Mouse (Mus musculus) ES-Bruce4 (cell line): ENCODE measurements around the gene Gm49368. TPM values are rescaled to one million over a fixed set of nuclear protein-coding genes. Genes with fewer than 3 reads are reported as not detected.

ENCODE experiments used
- H3K27ac ChIP-seq: 2 replicates; pipeline ENCODE4 v1.5.1; 2012; ENCODE audit warnings: low read length, inconsistent platforms; ENCODE audit not compliant: insufficient read depth
- H3K27me3 ChIP-seq: 2 replicates; pipeline ENCODE4 v1.6.1; 2012; ENCODE audit warnings: mild to moderate bottlenecking, low read length, inconsistent platforms; ENCODE audit not compliant: control insufficient read depth, poor library complexity, insufficient read depth, severe bottlenecking
- H3K36me3 ChIP-seq: 2 replicates; pipeline ENCODE4 v1.6.1; 2012; ENCODE audit warnings: inconsistent platforms, mild to moderate bottlenecking, low read length, moderate library complexity; ENCODE audit not compliant: control insufficient read depth, poor library complexity, insufficient read depth, severe bottlenecking
- H3K4me1 ChIP-seq: one replicate; pipeline ENCODE4 v1.8.1; 2011; ENCODE audit warnings: low read length; ENCODE audit not compliant: control insufficient read depth, insufficient read depth
- H3K4me3 ChIP-seq: 2 replicates; pipeline ENCODE4 v1.5.1; 2011; ENCODE audit warnings: low read depth, mild to moderate bottlenecking, low read length
- H3K9ac ChIP-seq: 2 replicates; pipeline ENCODE4 v1.6.1; 2012; ENCODE audit warnings: low read depth, mild to moderate bottlenecking, inconsistent platforms; ENCODE audit not compliant: poor library complexity, severe bottlenecking
- H3K9me3 ChIP-seq: replicated peaks from 2 replicates; pipeline ENCODE4 v1.6.1; 2012; ENCODE audit warnings: mild to moderate bottlenecking, low read length, inconsistent platforms; ENCODE audit not compliant: control insufficient read depth, poor library complexity, insufficient read depth, severe bottlenecking
- CTCF ChIP-seq: IDR thresholded peaks from one replicate; pipeline ENCODE4 v1.8.1; 2011; ENCODE audit warnings: low read depth, low read length
- EP300 ChIP-seq: IDR thresholded peaks from 2 replicates; pipeline ENCODE4 v1.6.1; 2011; ENCODE audit warnings: low read depth, low read length; ENCODE audit not compliant: insufficient read depth
- POLR2A ChIP-seq: IDR thresholded peaks from one replicate; pipeline ENCODE4 v1.8.1; 2011; ENCODE audit warnings: low read length; ENCODE audit not compliant: insufficient read depth
- polyA plus RNA-seq: library from polyadenylated mRNA; stranded (reverse); fragments of >200 nt; gene quantifications from 2 replicates; pipeline ENCODE4 v1.2.4, GENCODE M21; 2011; ENCODE audit warnings: low read depth; ENCODE audit not compliant: missing spikeins, insufficient read depth, insufficient read length

Gene Gm49368
- polyA plus RNA-seq, 1 experiment: not detected

DNA sequence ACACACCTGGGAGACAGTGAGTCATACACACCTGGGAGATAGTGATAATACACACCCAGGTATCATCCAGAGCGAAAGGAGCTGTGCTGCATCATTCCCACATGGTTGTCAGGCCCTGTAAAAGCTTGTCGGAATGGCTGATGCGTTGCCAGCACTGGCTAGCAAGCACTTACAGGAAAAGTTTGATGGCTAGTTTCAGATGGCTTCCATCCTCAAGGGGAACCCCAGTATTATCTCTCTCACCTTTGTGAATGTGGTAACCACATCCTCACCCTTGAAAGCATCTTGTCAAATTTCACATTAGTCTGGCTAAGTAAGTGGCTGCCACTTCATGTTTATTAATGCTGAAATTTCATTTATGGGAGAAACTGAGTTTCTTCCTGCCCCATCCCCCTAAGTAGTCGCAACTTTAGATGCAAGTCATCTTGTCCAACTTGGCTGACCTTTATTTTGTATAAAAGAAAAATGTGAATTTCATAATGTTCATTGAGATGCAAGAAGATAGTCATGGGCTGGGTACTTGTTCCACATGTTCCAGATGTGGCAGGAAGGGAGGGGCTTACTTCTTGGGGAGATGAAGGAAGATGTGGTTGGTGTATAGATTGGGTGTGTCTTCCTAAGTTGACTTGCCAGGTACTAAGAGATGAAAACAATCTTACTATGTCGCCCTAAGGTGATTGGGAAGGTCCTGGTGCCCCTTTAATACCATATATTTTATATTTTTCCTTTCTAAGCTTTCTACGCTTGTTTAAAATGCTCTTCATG lies 57.4 kb downstream of the Gm49368 start:
- H3K36me3 ChIP-seq: no peaks in the 10 kb centered on the region

DNA sequence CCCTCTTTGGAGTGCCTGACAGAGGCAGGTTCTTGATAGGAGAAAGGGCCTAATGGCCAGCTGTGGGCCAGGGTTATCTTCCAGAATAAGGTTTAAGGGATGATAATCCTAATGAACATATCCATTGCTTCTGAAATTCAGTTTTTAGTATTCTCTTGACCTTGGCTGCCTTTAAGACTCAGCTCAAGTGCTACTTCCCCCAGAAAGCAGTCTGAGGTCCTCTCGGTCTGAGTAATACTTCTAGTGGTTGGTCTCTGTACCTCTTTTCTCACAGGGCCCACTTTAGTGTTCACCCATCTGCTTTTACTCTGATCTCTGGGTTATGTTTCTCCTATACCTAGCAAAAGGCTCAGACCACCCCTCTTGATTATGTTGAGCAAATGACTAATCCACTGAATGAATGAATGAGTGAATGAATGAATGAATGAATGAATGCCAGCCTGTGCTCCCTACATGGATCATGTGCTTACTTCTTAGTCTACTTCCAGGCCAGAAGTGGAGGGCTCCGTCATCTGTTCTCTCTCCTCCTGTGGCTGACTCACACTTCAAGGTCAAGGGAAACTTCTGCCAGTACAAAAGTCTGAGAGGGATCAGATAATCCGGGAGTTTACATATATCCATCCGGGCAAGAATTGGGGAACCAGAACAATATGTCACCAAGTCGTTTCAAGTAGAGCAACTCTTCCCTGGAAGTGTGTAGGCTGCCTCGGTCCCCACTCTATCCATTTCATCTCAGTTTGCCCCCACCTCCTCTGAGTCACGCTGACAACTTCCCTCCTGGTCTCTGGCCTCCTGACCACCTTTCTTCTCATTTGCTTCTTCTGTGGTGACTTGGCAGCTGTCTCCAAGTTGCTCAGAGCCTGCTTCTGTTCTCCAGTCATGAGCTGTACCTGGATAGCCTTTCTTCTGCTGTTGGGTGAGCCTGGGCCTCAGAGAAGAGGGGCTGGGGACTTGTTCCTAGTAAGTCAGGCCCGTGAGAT lies 66.5 kb downstream of the Gm49368 start, which contains the start of gene Itgax:
TSS of gene Itgax (plus strand) at position 807 of the 980 bp plus-strand sequence.
- Histone ChIP-seq H3K4me1 (no peaks in the 10 kb centered on the region), H3K36me3 (no peaks in the 10 kb centered on the region), H3K9ac (no peak within 1 kb of the TSS), H3K9me3 (no peaks in the 10 kb centered on the region), H3K4me3 (no peak within 1 kb of the TSS), H3K27ac (no peak within 1 kb of the TSS), H3K27me3 (no peaks in the 10 kb centered on the region)
- no peak for TF ChIP-seq EP300
- TF ChIP-seq CTCF: no peak

More for the DNA sequence above, 57.4 kb downstream of the Gm49368 start:
- Histone ChIP-seq H3K27ac (no peak overlapping the region), H3K9me3 (no peaks in the 10 kb centered on the region), H3K9ac (no peak overlapping the region), H3K27me3 (no peaks in the 10 kb centered on the region), H3K4me3 (no peak overlapping the region), H3K4me1 (no peaks in the 10 kb centered on the region)
- TF ChIP-seq EP300 (no peak), POLR2A (no peak), CTCF (no peak)

DNA sequence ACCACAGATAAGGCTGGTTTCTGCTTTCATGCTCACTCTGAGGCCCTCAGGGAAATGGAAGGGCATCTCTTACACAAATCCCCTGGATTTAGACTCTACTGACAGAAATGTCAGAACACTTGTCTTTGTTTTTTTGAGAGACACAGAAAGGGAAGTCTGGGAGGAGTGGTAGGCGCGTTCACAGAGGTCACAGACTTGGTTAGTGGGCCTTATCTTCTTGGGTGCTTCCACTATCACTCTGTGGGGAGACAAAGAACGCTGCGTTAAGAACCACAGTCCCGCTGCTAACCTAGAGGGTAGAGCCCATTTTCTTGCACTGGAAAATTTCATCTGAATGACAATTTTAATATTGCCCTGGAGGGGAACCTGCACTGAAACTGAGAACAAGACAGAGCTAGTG lies 69.7 kb downstream of the Gm49368 start:
- Histone ChIP-seq H3K9me3 (no peaks in the 10 kb centered on the region), H3K4me3 (no peak overlapping the region), H3K4me1 (no peaks in the 10 kb centered on the region), H3K9ac (no peak overlapping the region), H3K27ac (no peak overlapping the region), H3K36me3 (no peaks in the 10 kb centered on the region), H3K27me3 (no peaks in the 10 kb centered on the region)
- no peak for TF ChIP-seq CTCF
- TF ChIP-seq POLR2A: no peak
- TF ChIP-seq EP300: no peak

DNA sequence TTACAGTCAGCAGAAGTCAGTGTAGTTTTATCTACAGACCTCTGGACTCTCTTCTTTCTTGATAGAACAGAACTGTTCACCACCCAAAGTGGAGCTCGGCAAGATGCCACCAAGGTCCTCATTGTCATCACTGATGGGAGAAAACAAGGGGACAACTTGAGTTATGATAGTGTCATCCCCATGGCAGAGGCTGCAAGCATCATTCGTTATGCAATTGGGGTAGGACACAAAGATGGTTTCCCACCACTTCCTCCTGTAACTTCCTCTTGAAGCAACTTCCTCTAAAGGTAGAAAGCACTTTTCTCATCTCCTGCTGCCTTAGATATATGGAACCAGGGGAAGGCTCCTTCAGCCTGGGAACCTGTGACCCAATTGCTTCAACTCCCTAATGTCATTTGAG lies 71.1 kb downstream of the Gm49368 start:
- H3K36me3 ChIP-seq: no peaks in the 10 kb centered on the region
- TF ChIP-seq POLR2A: no peak
- H3K9ac ChIP-seq: no peak overlapping the region
- H3K4me3 ChIP-seq: no peak overlapping the region
- H3K27ac ChIP-seq: no peak overlapping the region
- H3K9me3 ChIP-seq: no peaks in the 10 kb centered on the region
- H3K27me3 ChIP-seq: no peaks in the 10 kb centered on the region
- no peaks in the 10 kb centered on the region for H3K4me1 ChIP-seq

DNA sequence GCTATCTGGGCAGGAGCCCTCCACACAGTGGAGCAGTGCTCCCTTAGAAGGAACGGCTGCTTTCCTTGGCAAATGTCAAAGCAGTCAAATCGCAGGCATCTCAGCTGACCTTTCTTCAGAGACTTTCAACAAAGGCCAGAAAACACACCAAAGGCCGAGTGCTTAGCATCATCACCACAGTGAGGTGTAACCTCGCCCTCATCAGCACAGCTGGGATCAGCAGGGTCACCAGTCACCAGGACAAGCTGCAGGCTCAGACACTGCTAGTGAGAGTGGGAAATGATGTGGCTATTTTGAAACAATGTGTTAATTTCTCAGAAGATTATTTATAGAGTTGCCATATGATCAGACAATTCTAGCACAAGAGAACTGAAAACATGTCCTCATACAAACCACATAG lies 74.4 kb downstream of the Gm49368 start:
- Histone ChIP-seq H3K36me3 (no peaks in the 10 kb centered on the region), H3K4me3 (no peak overlapping the region), H3K27ac (no peak overlapping the region), H3K4me1 (no peaks in the 10 kb centered on the region), H3K9me3 (no peaks in the 10 kb centered on the region), H3K27me3 (no peaks in the 10 kb centered on the region), H3K9ac (no peak overlapping the region)
- TF ChIP-seq CTCF (no peak), POLR2A (no peak), EP300 (no peak)

DNA sequence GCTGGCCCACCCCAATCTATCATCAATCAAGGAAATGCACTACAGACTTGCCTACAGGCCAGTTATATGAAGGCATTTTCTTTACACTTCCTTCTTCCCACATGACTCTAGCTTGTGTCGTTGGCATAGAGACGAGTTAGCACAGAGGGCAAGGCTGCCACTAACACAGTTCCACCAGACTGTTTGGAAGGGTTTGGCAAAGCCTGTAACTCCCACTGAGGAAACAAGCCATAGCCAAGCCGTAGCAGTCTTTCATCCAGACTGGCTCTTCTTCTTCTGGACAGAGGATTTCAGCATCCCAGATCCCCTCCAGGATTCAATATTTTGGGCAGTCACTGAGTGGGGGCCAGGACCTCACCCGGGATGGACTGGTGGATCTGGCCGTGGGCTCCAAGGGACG lies 77.1 kb downstream of the Gm49368 start:
- no peak for TF ChIP-seq CTCF
- TF ChIP-seq POLR2A: no peak
- TF ChIP-seq EP300: no peak
- H3K4me1 ChIP-seq: no peaks in the 10 kb centered on the region
- H3K4me3 ChIP-seq: no peak overlapping the region
- no peaks in the 10 kb centered on the region for H3K27me3 ChIP-seq
- H3K9me3 ChIP-seq: no peaks in the 10 kb centered on the region
- H3K27ac ChIP-seq: no peak overlapping the region
- H3K9ac ChIP-seq: no peak overlapping the region
- no peaks in the 10 kb centered on the region for H3K36me3 ChIP-seq
